Mouse (Mus musculus): ENCODE measurements at regions not wholly inside any gene's neighbourhood (a gene's known extent, or its start where the extent isn't known, plus 50 kb on each side); places are given as distances from the start of the nearest gene placed in this dataset.
A peak's percentile ranks its signal among the peaks of the same experiment; 100 is the strongest.
"Not testable (repeated sequence)": the region's sequence is repeated elsewhere in the genome, so short reads cannot be mapped to it uniquely, and the experiment has no call there.

- ATAC-seq (ENCODE audit: low TSS enrichment): peak; percentile 93
These were observed 158.3 kb upstream of the Ptprz1 start for GRCm38 (mm10) chr6:22716864-22717557.

GRCm38 (mm10) chr6:22716144-22716856 lies 159.0 kb upstream of the Ptprz1 start:
- ATAC-seq (ENCODE audit: low TSS enrichment): peak; percentile 42

- ATAC-seq (ENCODE audit: low TSS enrichment): no peak
These were observed 177.1 kb upstream of the Ptprz1 start for GRCm38 (mm10) chr6:22698187-22698586.

- no peak for ATAC-seq (ENCODE audit: low TSS enrichment)
These were observed 186.6 kb upstream of the Ptprz1 start for GRCm38 (mm10) chr6:22688678-22689126.

GRCm38 (mm10) chr6:22674586-22674929 lies 200.7 kb upstream of the Ptprz1 start:
- ATAC-seq (ENCODE audit: low TSS enrichment): no peak

GRCm38 (mm10) chr6:22673919-22674585 lies 201.2 kb upstream of the Ptprz1 start:
- ATAC-seq (ENCODE audit: low TSS enrichment): no peak

- ATAC-seq (ENCODE audit: low TSS enrichment): peak; percentile 69
These were observed 203.8 kb upstream of the Ptprz1 start for GRCm38 (mm10) chr6:22671524-22671923.

- no peak for ATAC-seq (ENCODE audit: low TSS enrichment)
These were observed 206.9 kb upstream of the Ptprz1 start for GRCm38 (mm10) chr6:22668190-22668975.

- ATAC-seq (ENCODE audit: low TSS enrichment): not testable (repeated sequence)
These were observed 217.9 kb upstream of the Ptprz1 start for GRCm38 (mm10) chr6:22657401-22657800.

GRCm38 (mm10) chr6:22640100-22640499 lies 235.2 kb upstream of the Ptprz1 start:
- ATAC-seq (ENCODE audit: low TSS enrichment): no peak

GRCm38 (mm10) chr6:22635141-22635540 lies 240.2 kb upstream of the Ptprz1 start:
- no peak for ATAC-seq (ENCODE audit: low TSS enrichment)

- ATAC-seq (ENCODE audit: low TSS enrichment): no peak
These were observed 240.6 kb upstream of the Ptprz1 start for GRCm38 (mm10) chr6:22634740-22635139.

GRCm38 (mm10) chr6:22591592-22591991 lies 235.5 kb upstream of the Fam3c start:
- ATAC-seq (ENCODE audit: low TSS enrichment): no peak

- no peak for ATAC-seq (ENCODE audit: low TSS enrichment)
These were observed 228.8 kb upstream of the Fam3c start for GRCm38 (mm10) chr6:22584851-22585250.

GRCm38 (mm10) chr6:22572925-22573324 lies 216.9 kb upstream of the Fam3c start:
- ATAC-seq (ENCODE audit: low TSS enrichment): no peak

GRCm38 (mm10) chr6:22567891-22568290 lies 211.8 kb upstream of the Fam3c start:
- ATAC-seq (ENCODE audit: low TSS enrichment): no peak

- no peak for ATAC-seq (ENCODE audit: low TSS enrichment)
These were observed 192.5 kb upstream of the Fam3c start for GRCm38 (mm10) chr6:22548296-22549245.

GRCm38 (mm10) chr6:22541603-22542002 lies 185.6 kb upstream of the Fam3c start:
- no peak for ATAC-seq (ENCODE audit: low TSS enrichment)

GRCm38 (mm10) chr6:22538254-22538653 lies 182.2 kb upstream of the Fam3c start:
- ATAC-seq (ENCODE audit: low TSS enrichment): no peak

- no peak for ATAC-seq (ENCODE audit: low TSS enrichment)
These were observed 168.3 kb upstream of the Fam3c start for GRCm38 (mm10) chr6:22524384-22524783.
